In genomic region chr14:121422000-121422399, GRCm38 (mm10) we compare ENCODE assay signal across 18 mouse cellular contexts. TPM values are rescaled to one million over a fixed set of nuclear protein-coding genes. Genes with fewer than 3 reads are reported as not detected.
A peak's percentile ranks its signal among the peaks of the same experiment; 100 is the strongest.
DNase-seq lines count a peak whose midpoint lies in the region; ATAC-seq and TF ChIP-seq lines count a peak whose summit lies in the region.
"Had no signal": no experiment of that assay in that cellular context is flagged by ENCODE, and none has a peak within 500 bp of the region (broad histone marks: within the 10 kb centered on the region; RNA-seq: fewer than 3 reads in every experiment).

No protein-coding gene starts in this region.

- no peak overlapping the region for H3K4me3 ChIP-seq in heart, embryonic 12.5 days
- H3K4me3 ChIP-seq in bone marrow, adult 2 months (replicated peaks; ENCODE audit: control insufficient read depth, low read depth, low read length) = no peak overlapping the region
- H3K4me3 ChIP-seq in heart, postnatal 0 days (ENCODE audit: low read depth, low read length) = no peak overlapping the region
- no peak overlapping the region for H3K4me3 ChIP-seq in liver, postnatal 0 days (ENCODE audit: low read depth, low read length)
- H3K4me3 ChIP-seq in midbrain, embryonic 15.5 days = no peak overlapping the region
- no peak overlapping the region for H3K4me3 ChIP-seq in left cerebral cortex, adult 2 months
- H3K4me3 ChIP-seq: hindbrain, embryonic 15.5 days; neural tube, embryonic 13.5 days had no signal

- ATAC-seq in heart, embryonic 12.5 days (ENCODE audit: insufficient number of reproducible peaks, low FRiP score) = no peak
- no peak for ATAC-seq in heart, postnatal 0 days (ENCODE audit: insufficient read depth, low read depth)
- peak; percentile 65 for ATAC-seq in liver, postnatal 0 days
- no peak for ATAC-seq in midbrain, embryonic 15.5 days (replicated peaks)
- ATAC-seq: forebrain, postnatal 0 days had no signal

- no peak overlapping the region for H3K9ac ChIP-seq in heart, embryonic 12.5 days
- no peak overlapping the region for H3K9ac ChIP-seq in heart, postnatal 0 days (replicated peaks; ENCODE audit: low read depth, low read length)
- H3K9ac ChIP-seq in liver, postnatal 0 days (replicated peaks) = no peak overlapping the region
- no peak overlapping the region for H3K9ac ChIP-seq in midbrain, embryonic 15.5 days
- H3K9ac ChIP-seq: forebrain, postnatal 0 days; hindbrain, embryonic 15.5 days; lung, embryonic 14.5 days; neural tube, embryonic 13.5 days had no signal

- no peaks in the 10 kb centered on the region for H3K27me3 ChIP-seq in heart, embryonic 12.5 days (replicated peaks)
- no peaks in the 10 kb centered on the region for H3K27me3 ChIP-seq in heart, postnatal 0 days (ENCODE audit: control insufficient read depth, insufficient read depth, low read length)
- no peaks in the 10 kb centered on the region for H3K27me3 ChIP-seq in liver, postnatal 0 days (ENCODE audit: insufficient read depth, low read length)
- H3K27me3 ChIP-seq in midbrain, embryonic 15.5 days (replicated peaks) = no peaks in the 10 kb centered on the region
- H3K27me3 ChIP-seq: hindbrain, embryonic 15.5 days; neural tube, embryonic 13.5 days had no signal

- no peak for DNase-seq in heart, postnatal 4 days
- no peak for DNase-seq in heart, postnatal 0 days (ENCODE audit: low spot score)
- DNase-seq in liver, postnatal 0 days = peak; percentile 43
- DNase-seq in cerebellum, postnatal 10 days = no peak
- no peak for DNase-seq in left cerebral cortex, adult 2 months (ENCODE audit: extremely low spot score in 1 of 2, low spot score in 2 of 2)
- DNase-seq: cerebellum, adult 8-10 months; forebrain, postnatal 0 days; gastrocnemius, postnatal 10 days; kidney, adult 11 months; kidney, postnatal 25 days; lung, embryonic 14.5 days; right cerebral cortex, postnatal 4 days had no signal

- H3K27ac ChIP-seq in heart, embryonic 12.5 days (ENCODE audit: poor library complexity, severe bottlenecking) = peak overlapping the region; percentile 94
- peak overlapping the region; percentile 26; the same call in 1 of the 2 replicates for H3K27ac ChIP-seq in bone marrow, adult 2 months (ENCODE audit: control insufficient read depth, insufficient read depth, low read depth, low read length, poor library complexity)
- peak overlapping the region; percentile 90 for H3K27ac ChIP-seq in heart, postnatal 0 days (ENCODE audit: low read depth)
- H3K27ac ChIP-seq in liver, postnatal 0 days (ENCODE audit: low read depth) = peak overlapping the region; percentile 94
- no peak overlapping the region for H3K27ac ChIP-seq in midbrain, embryonic 15.5 days
- no peak overlapping the region for H3K27ac ChIP-seq in left cerebral cortex, adult 2 months
- H3K27ac ChIP-seq: hindbrain, embryonic 15.5 days; neural tube, embryonic 13.5 days had no signal

- H3K4me2 ChIP-seq in heart, embryonic 12.5 days = no peak overlapping the region
- H3K4me2 ChIP-seq in heart, postnatal 0 days (ENCODE audit: low read depth, low read length) = no peak overlapping the region
- H3K4me2 ChIP-seq in liver, postnatal 0 days (ENCODE audit: low read depth, low read length) = peak overlapping the region; percentile 66
- H3K4me2 ChIP-seq in midbrain, embryonic 15.5 days = no peak overlapping the region
- H3K4me2 ChIP-seq: hindbrain, embryonic 15.5 days; lung, embryonic 14.5 days; neural tube, embryonic 13.5 days had no signal

- no peak for TF ChIP-seq POLR2A in bone marrow, adult 2 months (IDR thresholded peaks at IDR 0.05; ENCODE audit: borderline replicate concordance, control insufficient read depth, low read depth, low read length)

- 85% methylated on average over 4 of the region's 4 CpGs for WGBS in heart, embryonic 12.5 days
- 56% methylated on average over 4 of the region's 4 CpGs for WGBS in bone marrow, adult 2 months
- WGBS in heart, postnatal 0 days = 84% methylated on average over 4 of the region's 4 CpGs
- 58% methylated on average over 4 of the region's 4 CpGs for WGBS in liver, postnatal 0 days (ENCODE audit: insufficient replicate concordance)
- WGBS in midbrain, embryonic 15.5 days = 97% methylated on average over 4 of the region's 4 CpGs

- TF ChIP-seq EP300 in heart, postnatal 0 days (IDR thresholded peaks at IDR 0.05; ENCODE audit: low read depth) = no peak
- TF ChIP-seq EP300 in liver, postnatal 0 days (IDR thresholded peaks at IDR 0.05; ENCODE audit: low read depth) = no peak

- peaks cover 7% of the 10 kb centered on the region; the same call in 1 of the 2 replicates for H3K9me3 ChIP-seq in heart, embryonic 12.5 days (replicated peaks)
- no peaks in the 10 kb centered on the region for H3K9me3 ChIP-seq in heart, postnatal 0 days (replicated peaks; ENCODE audit: control insufficient read depth, low read length)
- H3K9me3 ChIP-seq in liver, postnatal 0 days (ENCODE audit: low read length) = no peaks in the 10 kb centered on the region
- no peaks in the 10 kb centered on the region for H3K9me3 ChIP-seq in midbrain, embryonic 15.5 days
- H3K9me3 ChIP-seq: hindbrain, embryonic 15.5 days had no signal

- intact Hi-C loops in left cerebral cortex, adult 2 months (cut with DNase I) = no loop called here

- TF ChIP-seq CTCF in bone marrow, adult 2 months (IDR thresholded peaks at IDR 0.05; ENCODE audit: control insufficient read depth, insufficient read depth, low read length) = no peak
- no peak for TF ChIP-seq CTCF in heart, postnatal 0 days (IDR thresholded peaks at IDR 0.05; ENCODE audit: low read depth)
- TF ChIP-seq CTCF in liver, postnatal 0 days (IDR thresholded peaks at IDR 0.05; ENCODE audit: low read depth) = no peak
- TF ChIP-seq CTCF in left cerebral cortex, adult 2 months (IDR thresholded peaks at IDR 0.05) = no peak

- no peaks in the 10 kb centered on the region for H3K36me3 ChIP-seq in heart, embryonic 12.5 days
- no peaks in the 10 kb centered on the region for H3K36me3 ChIP-seq in heart, postnatal 0 days (replicated peaks; ENCODE audit: control insufficient read depth, insufficient read depth, low read length)
- no peaks in the 10 kb centered on the region for H3K36me3 ChIP-seq in liver, postnatal 0 days (replicated peaks; ENCODE audit: insufficient read depth, low read length)
- H3K36me3 ChIP-seq in midbrain, embryonic 15.5 days (replicated peaks) = no peaks in the 10 kb centered on the region
- H3K36me3 ChIP-seq: G1E; hindbrain, embryonic 15.5 days; neural tube, embryonic 13.5 days had no signal

- peaks cover 21% of the 10 kb centered on the region for H3K4me1 ChIP-seq in heart, embryonic 12.5 days (replicated peaks)
- H3K4me1 ChIP-seq in bone marrow, adult 2 months (ENCODE audit: control insufficient read depth, insufficient read depth, low read length) = peaks cover 2% of the 10 kb centered on the region; the same call in 1 of the 2 replicates
- H3K4me1 ChIP-seq in heart, postnatal 0 days (ENCODE audit: control insufficient read depth, insufficient read depth) = peaks cover 24% of the 10 kb centered on the region
- H3K4me1 ChIP-seq in liver, postnatal 0 days (ENCODE audit: insufficient read depth) = peaks cover 24% of the 10 kb centered on the region
- H3K4me1 ChIP-seq in midbrain, embryonic 15.5 days = no peaks in the 10 kb centered on the region
- H3K4me1 ChIP-seq: hindbrain, embryonic 15.5 days; neural tube, embryonic 13.5 days had no signal

RNA-seq across cellular contexts. Expression of gene Stk24, which starts 42.2 kb away (rescaled TPM):
- 52.9 and 55.6 TPM in 2 replicates for polyA plus RNA-seq in heart, embryonic 12.5 days (2016; fragmentation: Nextera tagmentation; extraction: Ambion mirVana)
- 10 to 100 TPM; 84.8 to 93.5 TPM for total RNA-seq in heart, postnatal 4 days (2021)
- polyA plus RNA-seq in bone marrow, adult 2 months (2011; ENCODE audit: insufficient read depth, insufficient read length, low replicate concordance, missing spikeins) = 38.3 and 39.7 TPM in 2 replicates
- 62.9 and 68.3 TPM in 2 replicates for total RNA-seq in heart, postnatal 0 days (2014; rRNA removed; ENCODE audit: low replicate concordance)
- polyA plus RNA-seq in heart, postnatal 0 days (2015; fragmentation: Nextera tagmentation; extraction: Ambion mirVana) = 22.6 and 26.7 TPM in 2 replicates
- 19.3 and 20.4 TPM in 2 replicates for polyA plus RNA-seq in liver, postnatal 0 days (2015; fragmentation: Nextera tagmentation; extraction: Ambion mirVana)
- polyA plus RNA-seq in midbrain, embryonic 15.5 days (2015; fragmentation: Nextera tagmentation; extraction: Ambion mirVana) = 18.5 and 18.6 TPM in 2 replicates
- total RNA-seq in left cerebral cortex, adult 2 months (2021) = 10 to 100 TPM; 67.8 to 74.2 TPM

Comparison
In these comparisons a context has a peak if more than half of its experiments do, and no peak if none do; other contexts are left out.
1. H3K27ac ChIP-seq: peak in heart, embryonic 12.5 days (single experiment), bone marrow, adult 2 months (single experiment), heart, postnatal 0 days (single experiment) and liver, postnatal 0 days (single experiment); none in midbrain, embryonic 15.5 days (single experiment) and left cerebral cortex, adult 2 months (single experiment).